Mouse (Mus musculus): Measurements from ENCODE around the gene Gbf1. TPM values are rescaled to one million over a fixed set of nuclear protein-coding genes. Genes with fewer than 3 reads are reported as not detected.

Gene Gbf1
- total and polyA plus RNA-seq, 3 experiments: 8.6 to 26.1 (median 18.7) TPM

DNA sequence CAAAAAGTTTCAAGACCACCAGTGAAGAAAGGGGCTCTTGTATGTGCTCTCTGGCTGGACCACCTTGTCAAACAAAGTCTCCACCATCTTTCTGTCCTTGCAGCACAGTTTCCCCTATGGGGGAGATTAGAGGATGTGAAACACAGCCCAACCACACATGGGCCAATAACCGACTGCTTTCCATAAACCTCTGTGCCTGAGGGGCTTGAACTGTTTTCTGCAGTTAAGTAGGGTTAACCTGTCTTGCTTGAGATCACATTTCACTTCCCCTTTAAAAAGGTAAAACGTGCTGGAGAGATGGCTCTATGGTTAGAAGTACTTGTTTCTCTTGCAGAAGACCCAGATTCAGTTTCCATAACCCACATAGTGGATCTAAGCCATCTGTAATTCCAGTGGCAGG, 87.9 kb downstream of the Gbf1 start (continued):
- TF ChIP-seq ELF1 (IDR thresholded peaks at IDR 0.05; ENCODE audit: low read depth, low read length): no peak
- TF ChIP-seq ZKSCAN1 (IDR thresholded peaks at IDR 0.05; ENCODE audit: borderline replicate concordance, low read depth, low read length): no peak
- TF ChIP-seq USF1 (IDR thresholded peaks at IDR 0.05; ENCODE audit: low read depth, low read length): no peak
- peak; percentile 94 for TF ChIP-seq IRF4 (IDR thresholded peaks at IDR 0.05; ENCODE audit: low read depth, low read length)
- TF ChIP-seq SMC3 (IDR thresholded peaks at IDR 0.05; ENCODE audit: low read depth, low read length): peak; percentile 9; the same call in 1 of the 2 replicates
- no peak for TF ChIP-seq ZMIZ1 (IDR thresholded peaks at IDR 0.05; ENCODE audit: low read depth, low read length)
- TF ChIP-seq TBP (conservative IDR thresholded peaks at IDR 0.05; ENCODE audit: low read depth, low read length): 0 out of 2 replicates have a peak, but pooled peaks have one; percentile 28
- no peak; the same call in 1 of the 2 replicates for TF ChIP-seq JUND (conservative IDR thresholded peaks at IDR 0.05; ENCODE audit: low read depth, low read length)
- TF ChIP-seq MAFK (IDR thresholded peaks at IDR 0.05; ENCODE audit: insufficient replicate concordance, low read length): peak; percentile 87
- no peak for TF ChIP-seq HCFC1 (IDR thresholded peaks at IDR 0.05; ENCODE audit: low read depth, low read length)
- TF ChIP-seq UBTF (IDR thresholded peaks at IDR 0.05; ENCODE audit: low read depth, low read length): no peak
- 0 out of 2 replicates have a peak, but pooled peaks have one; percentile 32 for TF ChIP-seq RCOR1 (conservative IDR thresholded peaks at IDR 0.05; ENCODE audit: low read depth, low read length)
- peak; percentile 93 for TF ChIP-seq EP300 (IDR thresholded peaks at IDR 0.05; ENCODE audit: low read length)
- 0 out of 2 replicates have a peak, but pooled peaks have one; percentile 31 for TF ChIP-seq MAZ (IDR thresholded peaks at IDR 0.05; ENCODE audit: low read depth, low read length)
- TF ChIP-seq MYC (IDR thresholded peaks at IDR 0.05; ENCODE audit: low read depth, low read length): peak; percentile 91
- TF ChIP-seq RAD21 (IDR thresholded peaks at IDR 0.05; ENCODE audit: low read depth, low read length): peak; percentile 1

DNA sequence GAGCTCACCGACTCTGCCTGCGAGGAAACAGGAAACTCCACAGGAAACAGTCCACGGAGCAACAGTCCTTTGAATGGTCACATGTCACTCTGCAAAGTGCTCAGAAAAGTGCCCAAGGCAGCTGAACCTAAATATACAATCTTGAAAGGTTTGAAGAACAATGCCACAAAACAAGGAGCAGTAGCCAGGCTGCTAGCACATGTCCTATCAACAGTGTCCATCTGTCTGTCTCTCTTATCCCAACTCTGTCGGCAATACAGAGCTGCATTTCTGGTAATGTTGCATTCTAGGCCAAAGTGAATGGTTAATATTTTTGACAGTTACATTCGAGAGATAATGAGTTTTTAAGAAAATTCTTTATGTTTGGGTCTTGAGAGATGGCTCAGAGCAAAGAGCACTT, 90.1 kb downstream of the Gbf1 start:
- in situ Hi-C loops (cut with MboI; ENCODE audit: low pct_ligation_motif_present, low pct_unique_long_range_greater_than_20kb, low sequenced_read_pairs): no loop called here
- dilution Hi-C loops (cut with MboI; ENCODE audit: extremely low pct_ligation_motif_present, extremely low pct_unique_long_range_greater_than_20kb, low sequenced_read_pairs): no loop called here
- no peaks in the 10 kb centered on the region for H3K79me2 ChIP-seq (replicated peaks; ENCODE audit: control insufficient read depth, extremely low read depth, insufficient read depth, poor library complexity, severe bottlenecking)
- H3K27ac ChIP-seq (ENCODE audit: insufficient read depth, low read depth): no peak overlapping the region
- peaks cover 3 to 19% of the 10 kb centered on the region in 2 experiments for H3K36me3 ChIP-seq (replicated peaks in 1 of 2; ENCODE audit: control insufficient read depth in 1 of 2, insufficient read depth in 1 of 2, low read length in 1 of 2)
- DNase-seq (ENCODE audit: extremely low read depth): no peak
- no peaks in the 10 kb centered on the region for H3K9me3 ChIP-seq (replicated peaks; ENCODE audit: low read length)
- peaks cover 5 to 43% of the 10 kb centered on the region in 2 experiments for H3K4me1 ChIP-seq (ENCODE audit: control insufficient read depth in 1 of 2, insufficient read depth in 2 of 2)
- no peak overlapping the region for H3K9ac ChIP-seq (ENCODE audit: insufficient read depth, low read depth)
- no peaks in the 10 kb centered on the region for H3K27me3 ChIP-seq (replicated peaks)
- TF ChIP-seq GABPA (IDR thresholded peaks at IDR 0.05; ENCODE audit: insufficient replicate concordance, low read depth, low read length) (no peak), UBTF (IDR thresholded peaks at IDR 0.05; ENCODE audit: low read depth, low read length) (no peak), CHD1 (IDR thresholded peaks at IDR 0.05; ENCODE audit: low read depth, low read length) (no peak), EP300 (IDR thresholded peaks at IDR 0.05; ENCODE audit: low read length) (no peak), IRF4 (IDR thresholded peaks at IDR 0.05; ENCODE audit: low read depth, low read length) (no peak), CTCF (conservative IDR thresholded peaks at IDR 0.05 in 1 of 2, IDR thresholded peaks at IDR 0.05 in 1 of 2; ENCODE audit: low read depth in 2 of 2, low read length in 2 of 2) (no peak), ETS1 (conservative IDR thresholded peaks at IDR 0.05; ENCODE audit: low read depth, low read length) (no peak), ELF1 (IDR thresholded peaks at IDR 0.05; ENCODE audit: low read depth, low read length) (no peak), POLR2AphosphoS2 (IDR thresholded peaks at IDR 0.05; ENCODE audit: low read depth, low read length) (no peak)
- no peak overlapping the region for H3K4me2 ChIP-seq (ENCODE audit: insufficient read depth, low read depth, poor library complexity, severe bottlenecking)
- H3K4me3 ChIP-seq (replicated peaks in 1 of 3; ENCODE audit: low read depth in 2 of 3, low read length in 2 of 3, poor library complexity in 1 of 3): no peak overlapping the region
